Mouse (Mus musculus) heart, postnatal 25 days (tissue): ENCODE results near the gene Cd247. TPM values are rescaled to one million over a fixed set of nuclear protein-coding genes. Genes with fewer than 3 reads are reported as not detected.

Source experiments
- DNase-seq: peaks from one replicate; pipeline ENCODE4 v3.0.0; 2022; ENCODE audit warnings: low spot score
- intact Hi-C: fragments of 180-260 bp; cut with DNase I; formaldehyde crosslinking; loops from one replicate; pipeline ENCODE4 v1.15.1; 2025
- total RNA-seq, 2 experiments: library from RNA; stranded (reverse); gene quantifications; 2 replicates each; pipeline ENCODE4 v1.2.3; 2021

Cd247 gene
- total RNA-seq, 2 experiments from 2014 or later = 0.39 to 0.60 TPM

- intact Hi-C loops = no loop called here
Observed at GRCm38 (mm10) chr1:165845366-165845765, 56.9 kb downstream of the Cd247 start.

GRCm38 (mm10) chr1:165848417-165848816 lies 59.9 kb downstream of the Cd247 start:
- DNase-seq = no peak
- intact Hi-C loops = no loop called here

More at GRCm38 (mm10) chr1:165845366-165845765, 56.9 kb downstream of the Cd247 start:
- no peak for DNase-seq

GRCm38 (mm10) chr1:165848881-165849280 lies 60.4 kb downstream of the Cd247 start:
- intact Hi-C loops = no loop called here
- no peak for DNase-seq

- no peak for DNase-seq
- intact Hi-C loops = loop anchor here (5.0 kb wide), 1 partner anchor 303 kb away; no protein-coding TSS in a partner anchor
Observed at GRCm38 (mm10) chr1:165849458-165850445, 61.3 kb downstream of the Cd247 start.

- intact Hi-C loops = loop anchor here (2.0 to 5.0 kb wide), 2 partner anchors 71 to 300 kb away; no protein-coding TSS in a partner anchor
- DNase-seq = no peak
Observed at GRCm38 (mm10) chr1:165852131-165852530, 63.6 kb downstream of the Cd247 start.

- DNase-seq = no peak
- intact Hi-C loops = loop anchor here (2.0 to 5.0 kb wide), 2 partner anchors 72 to 299 kb away; no protein-coding TSS in a partner anchor
Observed at GRCm38 (mm10) chr1:165853131-165853721, 64.7 kb downstream of the Cd247 start.

GRCm38 (mm10) chr1:165853729-165854420 lies 65.4 kb downstream of the Cd247 start:
- no peak for DNase-seq
- intact Hi-C loops = loop anchor here (2.0 to 5.0 kb wide), 3 partner anchors 73 to 298 kb away; no protein-coding TSS in a partner anchor

GRCm38 (mm10) chr1:165855759-165856545 lies 67.5 kb downstream of the Cd247 start:
- DNase-seq = no peak
- intact Hi-C loops = loop anchor here (2.0 kb wide), 1 partner anchor 111 kb away; no protein-coding TSS in a partner anchor

GRCm38 (mm10) chr1:165857279-165857678 lies 68.8 kb downstream of the Cd247 start:
- intact Hi-C loops = no loop called here
- DNase-seq = no peak

- no peak for DNase-seq
- intact Hi-C loops = no loop called here
Observed at GRCm38 (mm10) chr1:165858356-165858755, 69.9 kb downstream of the Cd247 start.

- intact Hi-C loops = no loop called here
- DNase-seq = no peak
Observed at GRCm38 (mm10) chr1:165860373-165861234, 72.1 kb downstream of the Cd247 start.

- no peak for DNase-seq
- intact Hi-C loops = no loop called here
Observed at GRCm38 (mm10) chr1:165861235-165861609, 72.7 kb downstream of the Cd247 start.

- no peak for DNase-seq
- intact Hi-C loops = no loop called here
Observed at GRCm38 (mm10) chr1:165862059-165862458, 73.6 kb downstream of the Cd247 start.

- no peak for DNase-seq
- intact Hi-C loops = no loop called here
Observed at GRCm38 (mm10) chr1:165864864-165865795, 76.6 kb downstream of the Cd247 start.

- intact Hi-C loops = no loop called here
Observed at GRCm38 (mm10) chr1:165866630-165867280, 78.3 kb downstream of the Cd247 start.

GRCm38 (mm10) chr1:165868659-165869058 lies 80.2 kb downstream of the Cd247 start:
- intact Hi-C loops = no loop called here
- no peak for DNase-seq

More at GRCm38 (mm10) chr1:165866630-165867280, 78.3 kb downstream of the Cd247 start:
- DNase-seq = no peak

- no peak for DNase-seq
- intact Hi-C loops = no loop called here
Observed at GRCm38 (mm10) chr1:165874645-165875044, 86.2 kb downstream of the Cd247 start.
